Comparison of ENCODE assay signal across 17 mouse cellular contexts in the genomic region with DNA sequence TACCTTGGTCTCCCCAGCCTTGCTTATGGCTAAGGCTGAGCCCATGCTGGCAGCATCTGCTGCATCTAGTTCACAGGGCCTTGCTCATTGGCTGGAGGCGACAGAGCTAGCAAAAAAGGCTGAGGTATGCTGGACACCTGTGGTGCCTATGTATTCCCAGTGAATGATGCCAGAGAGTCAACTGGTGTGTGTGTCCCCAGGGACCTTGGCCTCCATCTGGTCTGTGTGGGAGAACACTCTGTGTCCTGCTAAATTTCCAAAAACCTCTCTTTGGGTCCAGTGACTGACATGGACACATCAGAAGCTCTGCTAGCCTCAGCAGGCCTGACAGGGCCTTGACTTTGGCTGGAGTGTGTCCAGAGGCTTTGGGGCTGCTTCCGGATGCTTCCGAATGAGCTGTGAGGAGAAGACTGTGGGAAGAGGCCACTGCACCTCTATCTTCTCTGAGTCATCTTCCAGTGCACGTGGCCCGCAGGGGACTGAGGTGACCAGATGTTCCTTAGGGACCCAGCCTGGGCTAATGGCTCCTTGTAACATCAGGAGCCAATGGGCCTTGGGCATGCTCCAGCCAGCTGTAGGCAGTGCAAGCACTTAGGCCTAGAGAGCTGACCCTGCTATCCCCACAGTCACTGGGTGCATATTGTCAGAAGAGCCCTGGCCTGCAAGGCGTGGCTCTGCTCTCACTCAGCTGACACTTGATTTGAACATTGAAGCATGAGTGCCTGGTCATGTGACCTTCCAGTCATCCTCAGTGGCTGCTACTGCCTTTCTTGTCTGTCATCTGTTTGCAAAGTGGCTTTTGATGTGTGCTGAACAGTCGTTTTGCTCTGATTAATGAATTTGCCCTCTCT.
DNase-seq lines count a peak whose midpoint lies in the region; ATAC-seq and TF ChIP-seq lines count a peak whose summit lies in the region.
"Had no signal": no experiment of that assay in that cellular context is flagged by ENCODE, and none has a peak within 500 bp of the region (broad histone marks: within the 10 kb centered on the region; RNA-seq: fewer than 3 reads in every experiment).

No protein-coding gene starts in this region.

- H3K4me2 ChIP-seq in liver, postnatal 0 days (ENCODE audit: low read depth, low read length): no peak overlapping the region
- H3K4me2 ChIP-seq: embryonic facial prominence, embryonic 12.5 days; kidney, embryonic 15.5 days; limb, embryonic 15.5 days; neural tube, embryonic 12.5 days had no signal

- intact Hi-C loops in left cerebral cortex, postnatal 4 days (cut with DNase I): no loop called here

- no peak for TF ChIP-seq POLR2A in cerebellum, adult 2 months (IDR thresholded peaks at IDR 0.05; ENCODE audit: borderline replicate concordance, insufficient read depth, low read length)

- ATAC-seq in liver, postnatal 0 days: no peak
- ATAC-seq: hindbrain, postnatal 0 days; midbrain, embryonic 16.5 days had no signal

- no peaks in the 10 kb centered on the region for H3K27me3 ChIP-seq in cerebellum, adult 2 months (ENCODE audit: control insufficient read depth, insufficient read depth, low read length)
- no peaks in the 10 kb centered on the region for H3K27me3 ChIP-seq in liver, postnatal 0 days (ENCODE audit: insufficient read depth, low read length)
- H3K27me3 ChIP-seq: embryonic facial prominence, embryonic 12.5 days; kidney, embryonic 15.5 days; limb, embryonic 15.5 days; neural tube, embryonic 12.5 days had no signal

- no peak for TF ChIP-seq CTCF in cerebellum, adult 2 months (IDR thresholded peaks at IDR 0.05; ENCODE audit: borderline replicate concordance, insufficient read depth, low read depth, low read length)
- no peak for TF ChIP-seq CTCF in liver, postnatal 0 days (IDR thresholded peaks at IDR 0.05; ENCODE audit: low read depth)

- H3K4me3 ChIP-seq in cerebellum, adult 2 months (replicated peaks; ENCODE audit: insufficient read depth, low read depth, low read length): no peak overlapping the region
- no peak overlapping the region for H3K4me3 ChIP-seq in liver, postnatal 0 days (ENCODE audit: low read depth, low read length)
- H3K4me3 ChIP-seq: embryonic facial prominence, embryonic 12.5 days; forebrain, embryonic 10.5 days; kidney, embryonic 15.5 days; limb, embryonic 15.5 days; neural tube, embryonic 12.5 days had no signal

- no peak overlapping the region for H3K27ac ChIP-seq in cerebellum, adult 2 months (ENCODE audit: insufficient read depth, low read length)
- H3K27ac ChIP-seq in liver, postnatal 0 days (ENCODE audit: low read depth): no peak overlapping the region
- H3K27ac ChIP-seq: embryonic facial prominence, embryonic 12.5 days; forebrain, embryonic 10.5 days; hindbrain, postnatal 0 days; kidney, embryonic 15.5 days; limb, embryonic 15.5 days; neural tube, embryonic 12.5 days; stomach, postnatal 0 days had no signal

- DNase-seq in left cerebral cortex, postnatal 4 days: peak; percentile 28
- DNase-seq in left cerebral cortex, adult 9 months (ENCODE audit: low spot score in 2 of 2): no peak
- DNase-seq in cerebellum, adult 2 months: peak; percentile 44 to 60
- peak; percentile 25 to 32 for DNase-seq in cerebellum, postnatal 36 days
- DNase-seq in lung, postnatal 14 days: peak; percentile 18
- no peak for DNase-seq in liver
- no peak for DNase-seq in liver, postnatal 0 days
- no peak for DNase-seq in urinary bladder, postnatal 14 days (ENCODE audit: low spot score)
- DNase-seq: retina, postnatal 1 day had no signal

- H3K9ac ChIP-seq in liver, postnatal 0 days (replicated peaks): no peak overlapping the region
- H3K9ac ChIP-seq: embryonic facial prominence, embryonic 12.5 days; kidney, embryonic 15.5 days; limb, embryonic 15.5 days; neural tube, embryonic 12.5 days had no signal

- peaks cover 14% of the 10 kb centered on the region for H3K4me1 ChIP-seq in cerebellum, adult 2 months (ENCODE audit: control insufficient read depth, insufficient read depth, low read length)
- H3K4me1 ChIP-seq in liver, postnatal 0 days (ENCODE audit: insufficient read depth): no peaks in the 10 kb centered on the region
- H3K4me1 ChIP-seq: embryonic facial prominence, embryonic 12.5 days; forebrain, embryonic 10.5 days; kidney, embryonic 15.5 days; limb, embryonic 15.5 days; neural tube, embryonic 12.5 days had no signal

- no peaks in the 10 kb centered on the region for H3K9me3 ChIP-seq in liver, postnatal 0 days (ENCODE audit: low read length)
- H3K9me3 ChIP-seq: embryonic facial prominence, embryonic 12.5 days; forebrain, embryonic 10.5 days; kidney, embryonic 15.5 days; limb, embryonic 15.5 days; neural tube, embryonic 12.5 days had no signal

- H3K36me3 ChIP-seq in liver, postnatal 0 days (replicated peaks; ENCODE audit: insufficient read depth, low read length): no peaks in the 10 kb centered on the region
- H3K36me3 ChIP-seq: embryonic facial prominence, embryonic 12.5 days; forebrain, embryonic 10.5 days; kidney, embryonic 15.5 days; limb, embryonic 15.5 days; neural tube, embryonic 12.5 days had no signal

- TF ChIP-seq EP300 in liver, postnatal 0 days (IDR thresholded peaks at IDR 0.05; ENCODE audit: low read depth): no peak

- whole genome bisulfite sequencing in cerebellum, adult 2 months: 56% methylated on average over 7 of the region's 7 CpGs
- WGBS in liver, postnatal 0 days (ENCODE audit: insufficient replicate concordance): 70% methylated on average over 7 of the region's 7 CpGs

Comparison
In these comparisons a context has a peak if more than half of its experiments do, and no peak if none do; other contexts are left out.
1. DNase-seq: peak in left cerebral cortex, postnatal 4 days (single experiment), cerebellum, adult 2 months (2 of 2), cerebellum, postnatal 36 days (2 of 2) and lung, postnatal 14 days (single experiment); none in left cerebral cortex, adult 9 months (0 of 2), liver (single experiment), liver, postnatal 0 days (single experiment) and urinary bladder, postnatal 14 days (single experiment).